Mouse (Mus musculus) left cerebral cortex, postnatal 36 days (tissue): ENCODE measurements at regions not wholly inside any gene's neighbourhood (a gene's known extent, or its start where the extent isn't known, plus 50 kb on each side); places are given as distances from the start of the nearest gene placed in this dataset.

Experiments
- DNase-seq, 2 experiments: peaks; one replicate each; pipeline ENCODE4 v3.0.0; 2021 to 2022; ENCODE audit warnings: low spot score in 2 of 2, mixed read lengths in 1 of 2
- intact Hi-C: fragments of 180-260 bp; cut with DNase I; formaldehyde crosslinking; loops from one replicate; pipeline ENCODE4 v1.15.1; 2025

- intact Hi-C loops, result no loop called here
- DNase-seq, result no peak
These were observed 145.8 kb downstream of the Dusp6 start for GRCm38 (mm10) chr10:99408786-99409185.

DNA sequence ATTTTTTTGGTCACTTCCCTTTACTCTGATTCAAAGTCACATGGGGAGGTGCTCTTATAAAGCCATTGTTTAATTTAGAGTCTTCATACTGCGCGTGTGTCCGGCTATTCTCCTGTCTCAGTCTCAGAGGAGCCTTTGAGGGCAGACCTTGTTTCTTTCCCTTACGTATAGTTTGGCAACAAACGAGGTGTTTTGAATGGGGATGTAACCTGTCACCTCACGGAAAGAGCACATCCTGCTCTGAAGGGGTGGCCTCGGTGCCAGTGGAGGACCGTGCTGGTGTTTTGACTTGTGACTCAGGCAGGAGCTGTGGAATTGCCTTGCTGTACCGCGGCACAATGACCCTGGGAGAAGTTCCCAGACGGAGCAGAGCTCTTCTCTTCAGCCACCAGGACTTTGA lies 146.7 kb downstream of the Dusp6 start:
- no peak for DNase-seq
- intact Hi-C loops, result no loop called here

- intact Hi-C loops, result no loop called here
These were observed 147.7 kb downstream of the Dusp6 start for GRCm38 (mm10) chr10:99410754-99411153.

DNA sequence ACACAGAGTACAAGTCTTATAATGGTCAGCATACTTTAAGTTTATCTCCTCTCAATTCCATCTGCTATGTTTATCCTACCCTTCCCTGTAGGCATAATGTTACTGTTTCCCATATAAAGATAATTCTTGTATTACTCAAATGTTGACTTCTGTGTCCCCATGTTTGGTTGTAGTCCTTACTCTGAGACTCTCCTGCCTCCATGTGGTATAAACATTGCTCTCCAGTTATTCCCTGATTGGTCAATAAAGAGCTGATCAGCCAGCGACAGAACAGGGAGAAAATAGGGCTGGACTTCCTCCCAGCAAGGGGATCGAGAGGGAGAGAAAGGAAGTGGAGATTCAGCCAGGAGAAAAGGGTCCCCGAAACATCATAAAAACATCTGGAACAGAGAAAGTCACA lies 150.4 kb downstream of the Dusp6 start:
- no peak for DNase-seq
- intact Hi-C loops, result no loop called here

More at GRCm38 (mm10) chr10:99410754-99411153, 147.7 kb downstream of the Dusp6 start:
- DNase-seq, result no peak

DNA sequence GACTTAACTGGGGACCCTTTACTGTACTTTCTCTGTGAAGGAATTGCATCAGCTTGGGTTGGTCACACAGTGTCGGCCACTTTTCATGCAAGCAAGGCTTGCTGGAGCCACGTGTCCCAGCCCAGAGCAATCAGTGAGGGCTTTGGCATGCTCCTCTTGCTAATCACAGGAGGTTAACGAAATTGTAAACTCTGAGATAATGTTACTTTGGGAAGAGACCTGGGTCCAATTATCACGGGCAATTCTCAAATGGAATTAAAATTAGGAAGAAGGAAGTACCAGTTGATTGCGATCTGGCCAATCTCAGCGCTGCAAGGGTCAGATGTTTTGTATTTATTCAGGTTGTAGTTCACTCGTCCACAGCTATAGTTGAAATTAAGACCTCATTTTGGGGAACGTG lies 153.2 kb downstream of the Dusp6 start:
- DNase-seq, result no peak
- intact Hi-C loops, result no loop called here

DNA sequence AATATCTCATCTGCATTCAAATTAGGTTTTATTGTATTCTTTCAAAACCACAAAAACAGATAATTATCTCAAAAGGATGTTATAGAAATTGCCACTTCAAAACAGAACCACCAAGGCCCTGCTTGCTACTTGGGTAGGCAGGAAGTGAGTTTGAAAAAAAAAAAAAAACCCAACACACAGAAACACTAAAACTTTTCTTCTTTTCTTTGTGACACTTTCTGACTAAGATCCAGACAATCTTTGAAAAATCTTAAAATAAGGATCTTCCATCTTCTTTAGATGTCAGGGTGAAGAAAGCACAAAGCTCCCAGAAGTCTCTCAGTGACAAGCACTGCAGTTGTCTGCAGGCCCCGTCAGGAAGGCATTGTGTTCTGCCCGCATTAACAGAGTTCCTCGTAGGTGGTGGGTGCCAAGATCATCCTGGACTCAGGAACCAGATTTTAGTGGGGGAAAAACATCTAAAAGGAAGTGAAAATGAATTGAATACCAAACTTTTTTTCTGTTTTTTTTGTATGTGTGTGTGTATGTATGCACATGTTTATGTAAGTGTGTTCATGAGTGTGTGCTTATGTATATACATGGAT lies 154.0 kb downstream of the Dusp6 start:
- intact Hi-C loops, result no loop called here

DNA sequence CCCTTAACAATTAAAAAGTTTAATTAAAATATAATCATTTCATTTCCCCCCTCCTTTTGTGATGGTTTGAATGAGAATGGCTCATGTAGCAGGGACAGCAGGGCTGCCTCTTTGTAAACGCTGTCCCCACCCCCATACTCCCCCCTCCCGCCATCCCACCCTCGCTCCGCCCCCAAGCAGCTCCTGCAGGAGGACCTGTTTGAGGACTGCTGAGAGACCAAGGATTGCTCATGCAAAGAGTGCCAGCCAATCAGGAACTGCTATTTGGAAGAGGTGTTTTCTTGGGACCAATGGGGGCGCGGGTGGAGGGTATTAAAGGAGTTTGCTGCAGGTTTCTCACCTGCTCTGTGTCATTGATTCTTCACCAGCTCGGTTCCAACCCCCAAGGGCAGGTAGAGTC lies 154.6 kb downstream of the Dusp6 start:
- DNase-seq, result no peak
- intact Hi-C loops, result no loop called here

More for the DNA sequence above, 154.0 kb downstream of the Dusp6 start:
- DNase-seq, result no peak

GRCm38 (mm10) chr10:99418497-99418896 lies 155.5 kb downstream of the Dusp6 start:
- DNase-seq, result no peak
- intact Hi-C loops, result no loop called here

- intact Hi-C loops, result no loop called here
- DNase-seq, result no peak
These were observed 156.5 kb downstream of the Dusp6 start for GRCm38 (mm10) chr10:99419532-99419931.

GRCm38 (mm10) chr10:99423406-99423805 lies 160.4 kb downstream of the Dusp6 start:
- intact Hi-C loops, result no loop called here

GRCm38 (mm10) chr10:99425265-99425664 lies 162.2 kb downstream of the Dusp6 start:
- no peak for DNase-seq
- intact Hi-C loops, result no loop called here

More at GRCm38 (mm10) chr10:99423406-99423805, 160.4 kb downstream of the Dusp6 start:
- no peak for DNase-seq

DNA sequence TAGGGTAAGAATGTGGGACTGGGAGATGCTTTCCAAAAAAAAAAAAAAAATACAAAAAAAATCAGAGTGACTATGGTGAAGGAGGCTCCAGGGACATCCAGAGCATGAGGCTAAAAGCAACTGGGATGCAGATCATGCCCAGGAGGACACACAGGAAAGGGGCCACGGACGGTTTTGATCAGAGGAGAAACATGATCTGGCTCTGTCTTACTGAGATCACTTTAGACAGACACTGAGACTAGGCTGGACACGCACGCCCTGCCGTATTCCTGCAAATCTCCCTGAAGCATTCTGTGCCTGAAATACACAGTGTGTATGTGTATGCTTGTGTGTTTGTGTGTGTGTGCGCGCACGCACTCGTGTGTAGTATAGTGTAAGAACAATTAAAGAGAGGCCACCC lies 167.1 kb downstream of the Dusp6 start:
- no peak for DNase-seq
- intact Hi-C loops, result no loop called here

DNA sequence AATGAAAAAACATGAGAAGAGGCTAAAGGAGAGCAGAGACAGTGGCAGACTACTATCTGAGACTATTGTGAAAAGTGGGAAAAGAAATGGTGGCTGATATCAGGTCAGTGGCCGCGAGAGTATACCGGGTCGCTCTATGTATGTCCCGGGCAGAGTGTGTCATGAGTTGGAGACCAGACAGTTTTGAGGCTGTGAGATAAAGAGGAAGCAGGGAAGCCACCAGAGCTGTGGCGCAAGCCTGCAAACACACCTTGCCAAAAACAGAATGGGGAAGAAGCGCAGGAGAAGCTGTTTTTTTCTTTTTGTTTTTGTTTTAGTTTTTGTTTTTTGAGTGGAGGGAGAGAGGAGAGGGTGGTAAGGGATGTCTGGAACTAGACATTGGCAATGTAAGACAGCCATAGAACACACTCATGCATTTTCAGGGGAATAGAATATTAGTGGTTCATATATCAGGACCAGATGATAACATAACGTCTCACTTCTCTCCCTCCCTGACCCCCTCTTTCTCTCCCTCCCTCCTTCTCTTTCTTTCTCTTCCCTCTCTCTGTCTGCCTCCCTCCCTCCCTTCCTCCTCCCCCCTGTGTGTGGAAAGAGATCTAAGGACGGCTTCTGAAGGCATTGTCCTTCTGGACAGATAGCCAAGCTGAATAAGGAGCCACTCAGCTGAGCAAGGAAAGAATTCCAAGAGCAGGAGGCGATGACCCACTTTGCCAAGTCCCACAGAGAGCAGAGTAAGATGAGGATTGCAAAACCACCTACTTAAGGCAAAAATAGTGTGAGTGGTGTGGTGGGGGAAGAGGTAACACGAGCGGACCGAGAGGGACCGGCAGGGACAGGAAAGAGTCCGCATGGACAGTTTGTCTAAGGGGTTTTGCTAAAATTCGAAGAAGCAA lies 167.9 kb downstream of the Dusp6 start:
- peak; percentile 9 to 17 for DNase-seq
- intact Hi-C loops, result no loop called here

DNA sequence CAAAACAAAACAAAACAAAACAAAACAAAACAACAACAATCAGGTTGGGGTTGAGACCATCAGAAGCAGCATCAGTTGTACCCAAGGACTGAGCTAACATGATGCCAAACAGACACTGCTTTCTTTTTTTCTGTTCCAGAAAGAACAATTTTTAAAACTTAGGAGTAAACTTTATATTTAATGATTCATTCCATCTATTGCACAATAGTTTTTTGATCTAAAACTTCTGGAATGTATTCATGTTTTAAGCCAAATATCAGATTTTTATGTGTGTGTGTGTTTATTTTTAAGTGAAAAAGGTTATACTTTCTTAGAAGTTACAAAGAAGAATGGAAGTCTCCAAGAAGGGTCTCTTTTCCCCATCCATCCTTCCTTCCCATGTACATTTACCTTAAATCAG lies 174.0 kb downstream of the Dusp6 start:
- DNase-seq, result no peak
- intact Hi-C loops, result no loop called here

GRCm38 (mm10) chr10:99440169-99440568 lies 177.1 kb downstream of the Dusp6 start:
- intact Hi-C loops, result no loop called here

DNA sequence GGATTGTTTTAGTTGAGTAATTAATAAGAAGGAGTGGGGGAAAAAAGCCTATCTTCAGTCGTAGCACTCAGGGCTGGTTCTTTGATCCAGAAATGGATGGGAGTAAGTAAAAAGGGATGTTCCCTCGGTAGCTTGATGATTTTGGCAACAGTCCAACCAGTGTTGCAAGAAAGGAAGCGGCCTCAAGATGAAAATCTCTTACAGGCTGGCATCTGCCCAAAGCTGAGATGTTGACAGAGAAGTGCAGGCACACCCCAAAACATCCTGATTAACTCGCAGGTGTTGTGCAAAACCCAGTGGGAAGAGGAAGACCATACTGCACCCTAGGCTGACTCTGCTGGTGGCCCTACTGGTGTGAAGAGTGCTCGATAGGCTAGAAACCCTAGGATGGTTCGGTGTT lies 178.0 kb downstream of the Dusp6 start:
- intact Hi-C loops, result no loop called here
- DNase-seq, result peak; percentile 20 to 50

More at GRCm38 (mm10) chr10:99440169-99440568, 177.1 kb downstream of the Dusp6 start:
- DNase-seq, result no peak

- DNase-seq, result no peak
- intact Hi-C loops, result no loop called here
These were observed 178.9 kb downstream of the Dusp6 start for GRCm38 (mm10) chr10:99441931-99442330.

DNA sequence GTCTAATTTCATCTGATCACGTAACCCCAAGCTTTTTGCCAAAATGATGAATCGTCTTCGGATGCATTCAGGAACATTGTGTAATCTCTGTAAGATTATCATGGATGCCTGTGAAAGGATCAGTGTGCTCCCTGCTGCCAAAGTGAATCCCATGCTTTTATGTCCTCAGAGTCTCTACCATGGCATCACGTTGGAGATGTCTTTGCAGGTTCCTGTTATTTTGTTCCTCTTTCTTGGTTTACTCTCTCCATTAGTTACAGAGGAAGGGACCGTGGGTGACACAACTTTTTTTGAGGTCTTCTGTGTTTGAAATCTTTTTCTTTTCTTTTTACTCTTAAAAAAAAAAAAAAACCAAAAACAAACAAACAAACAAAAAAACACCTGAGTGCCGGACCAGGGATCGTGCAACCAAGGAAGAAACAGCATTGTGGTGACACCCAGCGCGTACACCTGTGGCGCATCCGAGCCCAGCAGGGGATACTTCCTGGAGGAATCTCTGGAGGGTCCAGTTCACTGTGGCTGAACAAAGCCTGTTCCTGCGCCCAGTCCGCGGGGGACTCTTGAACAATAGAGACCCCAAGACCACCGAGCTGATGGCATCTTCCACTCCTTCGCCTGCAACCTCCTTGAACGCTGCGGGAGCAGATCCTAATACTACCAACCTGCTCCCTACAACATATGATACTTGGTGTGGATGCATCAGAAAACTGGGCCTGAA lies 180.6 kb downstream of the Dusp6 start:
- DNase-seq, result no peak
- intact Hi-C loops, result no loop called here

DNA sequence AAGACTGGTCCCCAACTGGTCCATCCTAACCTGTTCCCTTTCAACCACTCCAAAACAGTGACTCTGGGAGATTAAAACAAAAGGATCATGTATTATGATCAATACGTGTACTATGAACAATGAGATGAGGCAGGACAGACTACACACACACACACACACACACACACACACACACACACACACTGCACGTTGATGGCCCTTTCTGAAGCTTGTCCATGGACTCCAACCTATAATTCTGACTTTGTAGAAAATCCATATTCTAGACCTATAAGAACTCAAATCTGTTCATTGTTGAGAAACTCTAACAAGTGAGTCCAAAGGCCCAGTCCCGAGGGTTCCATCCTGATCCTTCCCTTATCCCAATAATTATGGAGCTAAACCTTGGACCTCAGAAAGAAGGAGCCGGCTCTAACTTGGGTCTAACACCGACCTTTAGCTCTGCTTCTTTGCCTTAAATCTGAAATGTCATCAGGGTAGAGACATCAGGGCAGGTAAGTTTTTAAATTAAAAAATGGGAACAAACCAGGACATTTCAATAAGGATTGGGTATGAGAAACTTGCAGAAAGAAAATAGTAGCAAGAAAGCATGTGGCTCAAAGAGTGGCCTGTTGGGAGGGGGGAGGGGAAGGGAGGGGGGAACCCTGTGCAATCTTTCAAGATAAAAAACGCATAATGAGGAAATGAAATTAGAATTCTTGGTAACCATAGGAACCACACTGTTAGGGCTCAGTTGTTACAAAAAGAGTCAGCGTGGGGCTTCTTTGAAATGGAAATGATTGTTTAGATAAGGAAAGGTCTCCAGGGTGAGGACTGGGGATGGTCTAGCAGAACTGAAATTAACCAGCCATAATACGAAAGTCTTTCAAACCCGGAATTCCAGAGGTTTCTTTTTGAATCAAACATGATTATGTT lies 187.9 kb downstream of the Dusp6 start:
- DNase-seq, result no peak
- intact Hi-C loops, result loop anchor here (10.0 kb wide), 1 partner anchor 286 kb away; no protein-coding TSS in a partner anchor
